Mouse (Mus musculus): ENCODE results near the gene Crim1. TPM values are rescaled to one million over a fixed set of nuclear protein-coding genes. Genes with fewer than 3 reads are reported as not detected.

The Crim1 gene
- polyA plus RNA-seq, 1 experiment = 1.1 TPM

- H3K79me2 ChIP-seq (ENCODE audit: control insufficient read depth, insufficient read depth) = no peaks in the 10 kb centered on the region
- H3K27me3 ChIP-seq (ENCODE audit: control insufficient read depth, insufficient read depth, insufficient read length) = no peaks in the 10 kb centered on the region
- no peak for TF ChIP-seq MAX (IDR thresholded peaks at IDR 0.05; ENCODE audit: low read depth)
- TF ChIP-seq REST (IDR thresholded peaks at IDR 0.05; ENCODE audit: insufficient read depth, insufficient read length) = no peak
- no peak for TF ChIP-seq MYOD1 (IDR thresholded peaks at IDR 0.05; ENCODE audit: control insufficient read depth in 1 of 3, insufficient read length in 2 of 3, low read depth in 2 of 3)
- no peak for TF ChIP-seq TCF3 (IDR thresholded peaks at IDR 0.05; ENCODE audit: insufficient read length, low read depth)
- no peak for TF ChIP-seq POLR2A (IDR thresholded peaks at IDR 0.05; ENCODE audit: insufficient read length, low read depth)
- no peak overlapping the region for H3ac ChIP-seq (ENCODE audit: control insufficient read depth, insufficient read length)
- no peak overlapping the region for H3K4me3 ChIP-seq
- no peaks in the 10 kb centered on the region for H3K36me3 ChIP-seq (ENCODE audit: control insufficient read depth, insufficient read depth)
- no peak overlapping the region for H3K4me2 ChIP-seq (ENCODE audit: low read depth)
These were observed 18.6 kb downstream of the Crim1 start for GRCm38 (mm10) chr17:78218506-78219232.

- TF ChIP-seq TCF12 (IDR thresholded peaks at IDR 0.05; ENCODE audit: insufficient read depth, poor library complexity, severe bottlenecking) = no peak
- no peak for TF ChIP-seq E2F4 (IDR thresholded peaks at IDR 0.05; ENCODE audit: insufficient read depth)
- TF ChIP-seq USF1 (IDR thresholded peaks at IDR 0.05; ENCODE audit: low read depth) = no peak
- no peak for TF ChIP-seq SRF (IDR thresholded peaks at IDR 0.05; ENCODE audit: control insufficient read depth, insufficient read length, low read depth)
- no peak for TF ChIP-seq MAX (IDR thresholded peaks at IDR 0.05; ENCODE audit: low read depth)
- no peak for TF ChIP-seq TCF3 (IDR thresholded peaks at IDR 0.05; ENCODE audit: insufficient read length, low read depth)
- TF ChIP-seq POLR2A (IDR thresholded peaks at IDR 0.05; ENCODE audit: insufficient read length, low read depth) = no peak
- TF ChIP-seq POLR2AphosphoS2 (IDR thresholded peaks at IDR 0.05; ENCODE audit: insufficient read length, low read depth) = no peak
- no peak for TF ChIP-seq REST (IDR thresholded peaks at IDR 0.05; ENCODE audit: insufficient read depth, insufficient read length)
- no peak for TF ChIP-seq CEBPB (IDR thresholded peaks at IDR 0.05; ENCODE audit: insufficient read depth, poor library complexity, severe bottlenecking)
- no peak for TF ChIP-seq MYOG (IDR thresholded peaks at IDR 0.05; ENCODE audit: control insufficient read depth in 1 of 3, insufficient read depth in 1 of 3, insufficient read length in 2 of 3, low read depth in 2 of 3)
- no peak for TF ChIP-seq MYOD1 (IDR thresholded peaks at IDR 0.05; ENCODE audit: control insufficient read depth in 1 of 3, insufficient read length in 2 of 3, low read depth in 2 of 3)
- no peak overlapping the region for H3K4me3 ChIP-seq
- H3ac ChIP-seq (ENCODE audit: control insufficient read depth, insufficient read length) = no peak overlapping the region
- no peaks in the 10 kb centered on the region for H3K36me3 ChIP-seq (ENCODE audit: control insufficient read depth, insufficient read depth)
- H3K27me3 ChIP-seq (ENCODE audit: control insufficient read depth, insufficient read depth, insufficient read length) = no peaks in the 10 kb centered on the region
- no peaks in the 10 kb centered on the region for H3K79me2 ChIP-seq (ENCODE audit: control insufficient read depth, insufficient read depth)
- no peak overlapping the region for H3K4me2 ChIP-seq (ENCODE audit: low read depth)
These were observed 21.1 kb downstream of the Crim1 start for GRCm38 (mm10) chr17:78221007-78221642.

DNA sequence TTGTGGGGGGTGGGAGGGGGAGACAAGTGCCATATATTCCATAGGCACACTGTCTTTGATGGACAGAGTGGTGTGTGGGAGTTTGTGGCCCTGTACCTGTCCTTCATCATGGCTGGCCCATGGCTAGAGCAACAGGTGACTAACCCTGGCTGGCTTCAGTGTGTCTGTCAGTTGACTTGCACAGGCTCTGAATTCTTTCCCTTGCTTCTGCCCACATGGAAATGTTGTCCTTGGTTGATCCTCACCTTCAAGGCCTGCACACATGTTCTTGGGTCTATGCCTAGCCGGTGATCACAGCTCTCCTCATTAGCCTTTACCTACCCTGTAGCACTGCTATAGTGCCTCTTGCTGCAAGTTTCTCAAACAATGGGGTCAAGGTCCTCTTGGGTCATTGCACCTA, 21.8 kb downstream of the Crim1 start:
- TF ChIP-seq TCF3 (IDR thresholded peaks at IDR 0.05; ENCODE audit: insufficient read length, low read depth) (no peak), SRF (IDR thresholded peaks at IDR 0.05; ENCODE audit: control insufficient read depth, insufficient read length, low read depth) (no peak), REST (IDR thresholded peaks at IDR 0.05; ENCODE audit: insufficient read depth, insufficient read length) (no peak), USF1 (IDR thresholded peaks at IDR 0.05; ENCODE audit: low read depth) (no peak), MAX (IDR thresholded peaks at IDR 0.05; ENCODE audit: low read depth) (no peak), POLR2AphosphoS2 (IDR thresholded peaks at IDR 0.05; ENCODE audit: insufficient read length, low read depth) (no peak), E2F4 (IDR thresholded peaks at IDR 0.05; ENCODE audit: insufficient read depth) (no peak), MYOD1 (IDR thresholded peaks at IDR 0.05; ENCODE audit: control insufficient read depth in 1 of 3, insufficient read length in 2 of 3, low read depth in 2 of 3) (no peak), CEBPB (IDR thresholded peaks at IDR 0.05; ENCODE audit: insufficient read depth, poor library complexity, severe bottlenecking) (no peak), MYOG (IDR thresholded peaks at IDR 0.05; ENCODE audit: control insufficient read depth in 1 of 3, insufficient read depth in 1 of 3, insufficient read length in 2 of 3, low read depth in 2 of 3) (no peak), POLR2A (IDR thresholded peaks at IDR 0.05; ENCODE audit: insufficient read length, low read depth) (no peak), TCF12 (IDR thresholded peaks at IDR 0.05; ENCODE audit: insufficient read depth, poor library complexity, severe bottlenecking) (no peak)
- H3K79me2 ChIP-seq (ENCODE audit: control insufficient read depth, insufficient read depth) = no peaks in the 10 kb centered on the region
- no peak overlapping the region for H3K4me2 ChIP-seq (ENCODE audit: low read depth)
- H3K27me3 ChIP-seq (ENCODE audit: control insufficient read depth, insufficient read depth, insufficient read length) = no peaks in the 10 kb centered on the region
- no peak overlapping the region for H3K4me3 ChIP-seq
- no peak overlapping the region for H3ac ChIP-seq (ENCODE audit: control insufficient read depth, insufficient read length)
- no peaks in the 10 kb centered on the region for H3K36me3 ChIP-seq (ENCODE audit: control insufficient read depth, insufficient read depth)

- Histone ChIP-seq H3K4me2 (ENCODE audit: low read depth) (no peak overlapping the region), H3ac (ENCODE audit: control insufficient read depth, insufficient read length) (no peak overlapping the region), H3K4me3 (no peak overlapping the region), H3K36me3 (ENCODE audit: control insufficient read depth, insufficient read depth) (no peaks in the 10 kb centered on the region), H3K79me2 (ENCODE audit: control insufficient read depth, insufficient read depth) (no peaks in the 10 kb centered on the region), H3K27me3 (ENCODE audit: control insufficient read depth, insufficient read depth, insufficient read length) (no peaks in the 10 kb centered on the region)
- no peak for TF ChIP-seq MAX (IDR thresholded peaks at IDR 0.05; ENCODE audit: low read depth)
- no peak for TF ChIP-seq POLR2AphosphoS2 (IDR thresholded peaks at IDR 0.05; ENCODE audit: insufficient read length, low read depth)
These were observed 23.9 kb downstream of the Crim1 start for GRCm38 (mm10) chr17:78223988-78224387.

GRCm38 (mm10) chr17:78225547-78225946, 25.5 kb downstream of the Crim1 start:
- Histone ChIP-seq H3K4me3 (no peak overlapping the region), H3K79me2 (ENCODE audit: control insufficient read depth, insufficient read depth) (no peaks in the 10 kb centered on the region), H3K36me3 (ENCODE audit: control insufficient read depth, insufficient read depth) (no peaks in the 10 kb centered on the region), H3K27me3 (ENCODE audit: control insufficient read depth, insufficient read depth, insufficient read length) (no peaks in the 10 kb centered on the region), H3ac (ENCODE audit: control insufficient read depth, insufficient read length) (no peak overlapping the region), H3K4me2 (ENCODE audit: low read depth) (no peak overlapping the region)
- TF ChIP-seq SRF (IDR thresholded peaks at IDR 0.05; ENCODE audit: control insufficient read depth, insufficient read length, low read depth) (no peak), TCF12 (IDR thresholded peaks at IDR 0.05; ENCODE audit: insufficient read depth, poor library complexity, severe bottlenecking) (no peak), POLR2AphosphoS2 (IDR thresholded peaks at IDR 0.05; ENCODE audit: insufficient read length, low read depth) (no peak), MAX (IDR thresholded peaks at IDR 0.05; ENCODE audit: low read depth) (no peak), TCF3 (IDR thresholded peaks at IDR 0.05; ENCODE audit: insufficient read length, low read depth) (no peak), MYOD1 (IDR thresholded peaks at IDR 0.05; ENCODE audit: control insufficient read depth in 1 of 3, insufficient read length in 2 of 3, low read depth in 2 of 3) (no peak), USF1 (IDR thresholded peaks at IDR 0.05; ENCODE audit: low read depth) (no peak), E2F4 (IDR thresholded peaks at IDR 0.05; ENCODE audit: insufficient read depth) (no peak), MYOG (IDR thresholded peaks at IDR 0.05; ENCODE audit: control insufficient read depth in 1 of 3, insufficient read depth in 1 of 3, insufficient read length in 2 of 3, low read depth in 2 of 3) (no peak), CEBPB (IDR thresholded peaks at IDR 0.05; ENCODE audit: insufficient read depth, poor library complexity, severe bottlenecking) (no peak), REST (IDR thresholded peaks at IDR 0.05; ENCODE audit: insufficient read depth, insufficient read length) (no peak), POLR2A (IDR thresholded peaks at IDR 0.05; ENCODE audit: insufficient read length, low read depth) (no peak)
